Mouse (Mus musculus): ENCODE measurements around the gene Dkk2.

- TF ChIP-seq CTCF (IDR thresholded peaks at IDR 0.05; ENCODE audit: insufficient read depth, low read length) (no peak), POLR2A (IDR thresholded peaks at IDR 0.05; ENCODE audit: borderline replicate concordance, extremely low read depth, low read depth, low read length) (no peak)
These were observed 134.9 kb downstream of the Dkk2 start for GRCm38 (mm10) chr3:132219977-132220487.
